Mouse (Mus musculus): ENCODE results near the gene Cul9. TPM values are rescaled to one million over a fixed set of nuclear protein-coding genes. Genes with fewer than 3 reads are reported as not detected.

The Cul9 gene
- polyA plus RNA-seq, 2 experiments: 0.46 to 0.59 TPM

- TF ChIP-seq CTCF (IDR thresholded peaks at IDR 0.05; ENCODE audit: low read depth) (peak; percentile 99), EP300 (IDR thresholded peaks at IDR 0.05; ENCODE audit: low read depth) (no peak)
- H3K9me3 ChIP-seq (ENCODE audit: control insufficient read depth, low read length): no peaks in the 10 kb centered on the region
- H3K4me1 ChIP-seq (replicated peaks; ENCODE audit: control insufficient read depth in 2 of 2, insufficient read depth in 2 of 2, low read length in 1 of 2): no peaks in the 10 kb centered on the region
- no peak for ATAC-seq (ENCODE audit: insufficient read depth)
- H3K4me3 ChIP-seq (ENCODE audit: insufficient read depth in 1 of 2, low read depth in 2 of 2, low read length in 2 of 2): no peak overlapping the region
- H3K27me3 ChIP-seq (ENCODE audit: control insufficient read depth, insufficient read depth, low read length): peaks cover 3% of the 10 kb centered on the region
- H3K36me3 ChIP-seq (replicated peaks; ENCODE audit: control insufficient read depth, insufficient read depth, low read depth): no peaks in the 10 kb centered on the region
- WGBS (ENCODE audit: insufficient replicate concordance): 29% methylated on average over 12 of the region's 12 CpGs
- H3K4me2 ChIP-seq (ENCODE audit: low read depth): no peak overlapping the region
- H3K27ac ChIP-seq: no peak overlapping the region
- DNase-seq (ENCODE audit: low read depth in 3 of 3, low spot score in 3 of 3): peak; percentile 19 to 46 (median 38)
- H3K9ac ChIP-seq (replicated peaks): no peak overlapping the region
These were observed 20.4 kb downstream of the Cul9 start for GRCm38 (mm10) chr17:46525579-46526307.

DNA sequence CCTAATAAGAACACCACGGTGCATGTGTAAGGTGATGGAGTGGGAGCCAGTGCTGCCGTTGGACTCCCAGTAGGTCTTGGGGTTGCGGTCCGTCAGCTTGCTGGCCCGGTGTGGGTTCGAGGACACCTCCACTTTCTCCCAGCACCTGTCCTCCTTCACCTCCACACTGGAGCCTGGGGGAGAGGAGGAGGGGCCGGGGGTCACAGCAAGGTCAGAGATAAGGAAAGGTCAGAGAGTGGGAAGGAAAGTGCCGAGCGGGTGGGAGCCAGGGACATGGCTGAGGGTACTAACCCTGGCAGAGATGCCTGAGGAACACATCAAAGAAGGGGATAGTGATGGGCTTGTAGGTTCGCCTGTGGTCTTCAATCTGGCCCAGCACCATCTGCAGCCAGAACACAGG, 21.1 kb downstream of the Cul9 start:
- 63% methylated on average over 10 of the region's 10 CpGs for WGBS (ENCODE audit: insufficient replicate concordance)
- TF ChIP-seq CTCF (IDR thresholded peaks at IDR 0.05; ENCODE audit: low read depth): no peak
- no peak for TF ChIP-seq EP300 (IDR thresholded peaks at IDR 0.05; ENCODE audit: low read depth)
- Histone ChIP-seq H3K4me1 (replicated peaks; ENCODE audit: control insufficient read depth in 2 of 2, insufficient read depth in 2 of 2, low read length in 1 of 2) (no peaks in the 10 kb centered on the region), H3K9ac (replicated peaks) (no peak overlapping the region), H3K9me3 (ENCODE audit: control insufficient read depth, low read length) (no peaks in the 10 kb centered on the region), H3K4me3 (ENCODE audit: insufficient read depth in 1 of 2, low read depth in 2 of 2, low read length in 2 of 2) (no peak overlapping the region), H3K36me3 (replicated peaks; ENCODE audit: control insufficient read depth, insufficient read depth, low read depth) (no peaks in the 10 kb centered on the region), H3K27ac (no peak overlapping the region), H3K27me3 (ENCODE audit: control insufficient read depth, insufficient read depth, low read length) (peaks cover 3% of the 10 kb centered on the region), H3K4me2 (ENCODE audit: low read depth) (no peak overlapping the region)
- DNase-seq (ENCODE audit: low read depth in 3 of 3, low spot score in 3 of 3): no peak
- ATAC-seq (ENCODE audit: insufficient read depth): no peak

DNA sequence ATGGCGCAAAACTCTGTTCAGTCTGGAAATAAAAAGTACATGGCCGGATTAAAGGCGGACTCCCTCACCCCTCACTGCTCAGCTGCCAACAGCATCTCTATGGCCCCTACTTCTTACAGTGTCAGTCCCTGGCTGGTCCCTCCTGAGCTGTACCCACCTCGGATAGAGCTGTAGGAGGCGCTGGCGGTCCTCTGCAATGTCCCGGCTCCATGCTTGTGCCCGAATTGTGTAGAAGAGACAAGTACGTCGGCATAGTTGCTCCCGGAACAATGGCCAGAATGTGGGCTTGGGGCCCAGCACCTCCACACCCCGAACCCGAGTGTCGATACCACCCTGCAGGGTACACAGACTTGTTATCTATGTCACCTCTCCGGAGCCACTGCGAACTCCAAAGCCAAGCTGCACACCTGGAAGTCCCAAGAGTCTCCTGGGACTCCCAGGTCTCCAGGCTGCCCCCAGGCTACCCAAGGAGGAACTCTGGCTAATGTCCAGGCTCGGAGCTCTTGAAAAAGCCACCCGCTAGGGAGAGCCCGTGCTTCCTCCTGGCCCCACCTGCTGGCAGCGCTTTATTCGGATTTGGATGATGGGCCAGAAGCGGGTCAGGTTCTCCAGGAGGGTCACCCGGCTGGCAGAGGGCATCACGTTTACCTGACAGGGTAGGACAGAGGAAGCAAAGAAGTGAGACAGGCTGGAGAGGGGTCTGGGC, 24.1 kb downstream of the Cul9 start:
- no peak overlapping the region for H3K4me2 ChIP-seq (ENCODE audit: low read depth)
- DNase-seq (ENCODE audit: low read depth in 3 of 3, low spot score in 3 of 3): no peak
- H3K36me3 ChIP-seq (replicated peaks; ENCODE audit: control insufficient read depth, insufficient read depth, low read depth): no peaks in the 10 kb centered on the region
- ATAC-seq (ENCODE audit: insufficient read depth): no peak
- TF ChIP-seq EP300 (IDR thresholded peaks at IDR 0.05; ENCODE audit: low read depth) (no peak), CTCF (IDR thresholded peaks at IDR 0.05; ENCODE audit: low read depth) (peak; percentile 36; the same call in 1 of the 2 replicates)
- H3K4me3 ChIP-seq (ENCODE audit: insufficient read depth in 1 of 2, low read depth in 2 of 2, low read length in 2 of 2): no peak overlapping the region
- peaks cover 3% of the 10 kb centered on the region for H3K27me3 ChIP-seq (ENCODE audit: control insufficient read depth, insufficient read depth, low read length)
- H3K4me1 ChIP-seq (replicated peaks; ENCODE audit: control insufficient read depth in 2 of 2, insufficient read depth in 2 of 2, low read length in 1 of 2): no peaks in the 10 kb centered on the region
- 38% methylated on average over 24 of the region's 24 CpGs for WGBS (ENCODE audit: insufficient replicate concordance)
- H3K9me3 ChIP-seq (ENCODE audit: control insufficient read depth, low read length): no peaks in the 10 kb centered on the region
- H3K27ac ChIP-seq: no peak overlapping the region
- H3K9ac ChIP-seq (replicated peaks): no peak overlapping the region

- peaks cover 3% of the 10 kb centered on the region for H3K27me3 ChIP-seq (ENCODE audit: control insufficient read depth, insufficient read depth, low read length)
- DNase-seq (ENCODE audit: low read depth in 3 of 3, low spot score in 3 of 3) (no peak), ATAC-seq (ENCODE audit: insufficient read depth) (no peak)
- no peak overlapping the region for H3K27ac ChIP-seq
- H3K9me3 ChIP-seq (ENCODE audit: control insufficient read depth, low read length): no peaks in the 10 kb centered on the region
- no peak overlapping the region for H3K9ac ChIP-seq (replicated peaks)
- no peak for TF ChIP-seq CTCF (IDR thresholded peaks at IDR 0.05; ENCODE audit: low read depth)
- TF ChIP-seq EP300 (IDR thresholded peaks at IDR 0.05; ENCODE audit: low read depth): no peak
- no peak overlapping the region for H3K4me3 ChIP-seq (ENCODE audit: insufficient read depth in 1 of 2, low read depth in 2 of 2, low read length in 2 of 2)
- no peaks in the 10 kb centered on the region for H3K4me1 ChIP-seq (replicated peaks; ENCODE audit: control insufficient read depth in 2 of 2, insufficient read depth in 2 of 2, low read length in 1 of 2)
- no peak overlapping the region for H3K4me2 ChIP-seq (ENCODE audit: low read depth)
- H3K36me3 ChIP-seq (replicated peaks; ENCODE audit: control insufficient read depth, insufficient read depth, low read depth): no peaks in the 10 kb centered on the region
- 67% methylated on average over 9 of the region's 9 CpGs for WGBS (ENCODE audit: insufficient replicate concordance)
These were observed 25.0 kb downstream of the Cul9 start for GRCm38 (mm10) chr17:46521174-46521573.

DNA sequence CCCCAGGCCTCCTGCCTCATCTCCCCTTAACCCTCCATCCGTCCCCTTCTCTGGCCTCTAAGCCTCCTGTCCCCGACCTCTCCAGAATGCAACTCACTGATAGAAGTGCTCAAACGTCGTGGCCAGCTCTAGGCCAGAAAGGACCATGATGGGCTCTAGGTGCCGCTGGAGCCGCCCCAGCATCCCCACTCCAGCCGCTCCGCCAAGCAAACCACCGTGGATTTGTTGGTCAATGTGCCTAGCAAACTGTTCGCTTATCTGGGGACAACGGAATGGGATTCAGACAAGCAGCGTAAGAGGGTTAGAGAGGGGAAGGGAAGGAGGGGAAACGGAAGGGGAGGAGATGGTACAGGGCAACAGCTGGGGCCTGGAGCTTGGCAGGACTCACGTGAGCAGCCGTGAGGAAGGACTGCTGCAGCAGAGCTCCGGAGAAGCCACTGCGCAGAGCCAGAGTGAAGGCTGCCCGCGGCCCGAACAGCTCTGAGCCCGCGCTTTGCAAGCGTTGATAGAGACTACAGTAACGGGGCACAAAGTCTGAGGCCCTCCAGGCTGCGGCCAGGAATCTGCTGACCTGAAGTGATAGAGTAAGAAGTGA, 25.7 kb downstream of the Cul9 start:
- Histone ChIP-seq H3K27ac (no peak overlapping the region), H3K27me3 (ENCODE audit: control insufficient read depth, insufficient read depth, low read length) (peaks cover 3% of the 10 kb centered on the region), H3K4me3 (ENCODE audit: insufficient read depth in 1 of 2, low read depth in 2 of 2, low read length in 2 of 2) (no peak overlapping the region), H3K36me3 (replicated peaks; ENCODE audit: control insufficient read depth, insufficient read depth, low read depth) (no peaks in the 10 kb centered on the region), H3K9me3 (ENCODE audit: control insufficient read depth, low read length) (no peaks in the 10 kb centered on the region), H3K4me1 (replicated peaks; ENCODE audit: control insufficient read depth in 2 of 2, insufficient read depth in 2 of 2, low read length in 1 of 2) (no peaks in the 10 kb centered on the region), H3K9ac (replicated peaks) (no peak overlapping the region), H3K4me2 (ENCODE audit: low read depth) (no peak overlapping the region)
- no peak for TF ChIP-seq EP300 (IDR thresholded peaks at IDR 0.05; ENCODE audit: low read depth)
- TF ChIP-seq CTCF (IDR thresholded peaks at IDR 0.05; ENCODE audit: low read depth): no peak
- ATAC-seq (ENCODE audit: insufficient read depth) (no peak), DNase-seq (ENCODE audit: low read depth in 3 of 3, low spot score in 3 of 3) (no peak)
- 21% methylated on average over 25 of the region's 25 CpGs for WGBS (ENCODE audit: insufficient replicate concordance)
